Mouse (Mus musculus) layer of hippocampus, adult 8-10 months (tissue): Measurements from ENCODE around the gene Scfd2. TPM values are rescaled to one million over a fixed set of nuclear protein-coding genes. Genes with fewer than 3 reads are reported as not detected.

Source experiments
- DNase-seq, 2 experiments: peaks; one replicate each; pipeline ENCODE4 v3.0.0; 2022; ENCODE audit warnings: low spot score in 2 of 2
- total RNA-seq, 4 experiments: library from RNA; stranded (reverse); gene quantifications; 2 replicates each; pipeline ENCODE4 v1.2.4; 2022

Gene Scfd2
- total RNA-seq, 4 experiments from 2014 or later: 25.1 to 31.7 (median 28.8) TPM

DNA sequence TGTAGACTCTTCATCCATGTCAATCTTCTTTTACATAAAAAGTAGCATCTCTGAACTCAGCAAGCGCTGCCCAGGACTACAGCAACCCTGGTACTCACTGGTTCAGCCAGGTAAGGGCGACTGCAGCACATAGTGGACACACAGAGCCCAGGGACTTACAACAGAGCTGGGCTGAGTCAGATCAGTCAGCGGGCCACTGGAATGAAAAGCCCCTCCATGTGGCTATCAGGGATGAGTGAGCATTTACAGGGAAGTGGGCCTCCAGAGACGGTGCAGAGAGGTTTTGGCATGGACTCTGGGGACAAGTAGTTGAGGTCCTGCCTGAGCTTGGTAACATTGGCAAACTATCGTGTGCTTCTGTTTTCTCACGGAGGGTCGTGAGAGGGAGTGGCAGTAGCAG is 253.1 kb downstream of the Scfd2 start:
- DNase-seq: no peak

DNA sequence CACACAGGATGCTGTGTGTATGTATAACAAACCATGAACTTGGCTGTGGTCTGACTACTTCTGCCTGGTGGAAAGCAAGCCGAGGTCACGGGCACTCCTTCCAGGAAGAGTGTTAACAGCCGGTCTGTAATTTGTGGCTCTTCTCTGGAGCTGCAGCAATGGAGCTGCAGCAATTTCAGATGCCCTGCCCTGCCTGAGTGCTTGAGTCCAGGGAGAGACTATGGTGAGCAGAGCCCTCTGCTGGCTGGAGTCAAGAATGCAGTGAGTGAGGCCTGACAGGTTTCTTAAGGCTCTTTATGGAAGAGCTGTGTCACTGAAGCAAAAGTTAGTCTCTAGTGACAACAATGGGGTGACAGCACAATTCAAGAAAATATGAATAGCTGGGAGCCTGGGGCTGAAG is 253.8 kb downstream of the Scfd2 start:
- DNase-seq: peak; percentile 85 to 96

DNA sequence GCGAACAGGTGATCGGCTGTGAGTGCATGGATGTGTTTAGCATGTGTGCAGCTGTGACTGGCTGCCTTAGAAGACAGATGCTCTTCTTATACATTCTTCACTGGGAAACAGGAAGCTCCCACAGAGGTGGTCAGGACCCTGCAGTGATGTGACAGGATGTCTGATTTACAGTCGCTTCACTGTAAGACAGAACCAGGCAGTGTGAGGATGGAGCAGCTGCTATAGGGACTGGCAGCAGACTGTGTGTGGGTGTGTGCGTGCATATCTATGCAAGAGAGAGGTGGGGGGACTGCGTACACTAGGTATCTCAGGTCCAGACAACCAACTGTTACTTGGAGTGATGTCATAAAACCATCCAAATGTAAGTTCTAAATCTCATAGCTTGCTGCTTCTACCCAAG is 254.3 kb downstream of the Scfd2 start:
- peak; percentile 60 to 61 for DNase-seq

DNA sequence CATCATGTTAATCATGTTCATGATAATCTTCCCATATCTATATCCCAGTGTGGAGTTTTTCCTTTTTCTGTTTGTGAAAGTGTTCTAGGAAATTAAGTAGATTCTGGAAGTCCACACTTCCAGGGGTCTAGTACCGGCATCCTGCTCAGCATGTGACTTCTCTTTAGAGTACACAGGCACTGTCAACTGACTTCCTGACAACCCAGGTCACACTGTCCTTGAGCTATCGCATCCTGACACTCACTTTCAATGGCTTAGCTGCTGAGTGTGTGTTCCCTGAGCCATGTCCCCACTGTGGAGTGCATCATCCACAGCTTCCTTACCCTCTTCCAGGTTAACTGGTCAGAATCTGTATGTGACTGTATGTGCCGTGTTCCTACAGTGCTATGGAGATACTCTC is 258.2 kb downstream of the Scfd2 start:
- no peak for DNase-seq

DNA sequence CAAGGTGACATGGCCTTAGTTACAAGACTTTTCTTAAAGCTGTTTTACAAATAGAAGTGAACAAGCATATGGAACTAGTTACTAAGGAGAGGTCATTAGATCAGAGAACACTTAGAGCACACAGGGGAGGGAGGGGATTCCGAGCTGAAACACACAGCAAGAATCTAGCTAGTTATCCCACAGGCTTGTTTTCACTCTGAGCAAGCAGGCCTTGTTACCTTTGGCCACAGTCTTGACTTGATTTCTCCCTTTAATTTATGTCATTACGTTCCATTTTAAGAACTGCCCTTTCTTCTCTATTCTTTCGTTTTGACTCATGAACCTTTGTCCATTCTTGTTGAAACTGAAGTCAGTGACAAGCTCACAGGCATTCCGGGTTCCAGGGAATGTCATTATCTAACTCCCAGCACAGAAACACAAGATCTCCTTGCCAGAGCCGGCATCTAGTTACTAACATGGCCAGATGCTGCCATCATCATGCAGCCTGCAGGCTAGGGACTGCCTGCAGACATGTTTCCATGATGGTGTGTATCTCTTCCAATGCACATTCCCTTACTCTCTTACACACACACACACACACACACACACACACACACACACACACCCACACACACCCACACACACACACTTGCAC is 263.7 kb downstream of the Scfd2 start:
- DNase-seq: no peak

DNA sequence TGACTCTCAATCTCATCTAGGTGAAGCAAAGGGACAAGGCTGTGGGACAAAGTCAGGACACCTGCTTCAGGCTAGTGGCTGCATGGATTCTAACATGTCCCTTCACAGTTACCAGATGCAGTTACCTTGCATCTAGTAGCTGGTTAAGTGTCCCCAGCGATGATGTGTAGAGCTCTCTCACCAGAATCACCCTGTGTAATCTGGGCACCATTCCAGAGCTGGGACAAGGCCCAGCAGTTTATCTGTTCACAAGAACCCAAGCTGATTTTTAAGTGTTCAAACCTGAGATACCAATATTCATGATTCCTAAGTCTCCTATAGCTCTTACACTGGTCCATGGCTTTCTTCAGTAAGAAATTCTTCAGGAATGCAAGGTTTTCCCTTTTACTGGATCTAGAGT is 264.4 kb downstream of the Scfd2 start:
- no peak for DNase-seq

DNA sequence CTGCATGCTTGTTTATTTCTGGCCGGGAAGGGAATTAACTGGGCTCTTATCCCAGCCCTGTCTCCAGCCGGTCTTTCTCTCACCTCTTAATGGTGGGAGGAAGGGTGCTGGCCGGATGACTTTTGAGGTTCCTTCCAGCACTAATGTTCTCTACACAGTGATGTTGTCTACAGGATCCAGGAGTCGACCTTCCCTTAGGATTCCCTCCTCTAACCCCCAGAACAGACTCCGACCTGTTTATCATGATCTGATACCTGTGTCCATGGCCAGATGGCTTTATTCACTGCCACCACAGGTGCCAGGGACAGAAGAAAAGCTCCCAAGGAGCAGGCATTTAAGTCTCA is 265.1 kb downstream of the Scfd2 start:
- no peak for DNase-seq

DNA sequence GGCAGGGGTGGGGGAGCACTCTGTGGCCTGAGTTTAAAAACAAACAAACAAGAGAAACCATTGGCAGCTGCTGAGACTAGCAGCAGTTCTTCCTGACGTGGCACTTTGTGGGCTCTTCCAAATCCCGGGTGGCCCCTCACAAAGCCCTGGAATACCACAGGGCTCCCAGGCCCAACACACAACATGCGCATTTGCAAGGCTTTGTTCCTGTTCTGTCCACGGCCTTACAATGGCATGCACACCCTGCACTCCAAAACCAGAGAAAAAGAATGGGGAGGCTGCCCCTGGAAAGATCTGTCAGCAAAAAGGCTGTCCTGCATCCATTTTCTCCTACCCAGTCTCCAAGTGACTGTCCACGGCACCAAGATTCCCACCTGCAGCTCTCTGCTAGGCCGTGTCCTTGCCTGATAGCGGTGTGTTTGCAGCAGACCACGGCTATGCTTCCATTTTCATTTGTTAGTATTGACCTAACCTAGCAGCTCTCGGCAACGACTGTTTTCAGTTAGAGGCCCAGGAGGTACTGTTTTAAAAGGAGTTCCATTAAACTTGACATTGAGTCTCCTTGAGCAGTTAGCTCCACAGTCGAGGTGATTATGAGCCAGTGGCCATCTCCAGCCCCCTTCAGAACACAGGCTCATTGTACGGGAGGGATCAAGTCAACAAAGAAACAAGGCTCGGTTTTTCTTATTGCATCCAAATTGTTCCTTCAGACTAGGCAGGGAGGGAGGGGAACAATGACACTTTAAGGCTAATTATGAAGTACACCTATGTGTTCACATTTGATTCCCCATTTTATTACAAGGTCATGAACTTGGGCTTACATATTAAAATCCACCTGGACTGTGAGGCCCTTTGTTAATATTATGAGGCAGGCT is 265.7 kb downstream of the Scfd2 start:
- DNase-seq: no peak

DNA sequence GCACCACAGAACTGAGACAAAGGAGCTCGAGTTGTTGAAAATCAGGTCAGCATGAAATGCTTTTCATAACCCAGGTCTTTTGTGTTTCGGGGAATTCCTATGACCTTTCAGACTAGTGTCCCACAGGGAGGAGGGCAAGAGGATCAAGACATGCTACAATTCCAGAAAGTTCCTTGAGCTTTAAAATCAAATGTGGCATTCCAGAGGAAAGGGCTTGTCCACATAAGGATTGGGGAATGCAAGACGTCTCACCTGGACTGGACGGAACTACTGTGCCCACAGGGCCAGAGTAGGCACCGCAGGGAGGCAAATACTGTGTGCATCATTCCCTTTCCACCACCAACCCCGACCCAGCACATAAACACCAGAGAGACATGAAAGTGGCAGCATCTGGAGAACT is 266.4 kb downstream of the Scfd2 start:
- no peak for DNase-seq

DNA sequence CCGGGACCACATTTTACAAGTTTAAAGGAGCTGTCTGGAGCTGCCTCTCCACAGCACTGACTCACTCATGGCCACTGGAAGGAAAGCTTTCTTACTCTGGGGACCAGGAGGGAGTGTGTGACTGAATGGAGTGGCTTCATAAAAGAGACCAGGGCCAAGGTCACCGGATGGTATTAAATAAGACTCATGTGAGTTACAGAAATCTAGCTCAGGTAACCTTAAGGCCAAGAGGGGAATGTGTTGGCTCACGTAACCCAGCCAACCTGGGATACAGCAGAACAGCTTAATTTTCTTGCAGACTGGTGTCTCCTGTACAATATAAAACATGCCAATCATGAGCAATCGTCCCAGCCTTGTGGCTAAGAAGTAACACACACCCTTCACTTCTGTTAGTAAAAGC is 267.0 kb downstream of the Scfd2 start:
- no peak for DNase-seq

DNA sequence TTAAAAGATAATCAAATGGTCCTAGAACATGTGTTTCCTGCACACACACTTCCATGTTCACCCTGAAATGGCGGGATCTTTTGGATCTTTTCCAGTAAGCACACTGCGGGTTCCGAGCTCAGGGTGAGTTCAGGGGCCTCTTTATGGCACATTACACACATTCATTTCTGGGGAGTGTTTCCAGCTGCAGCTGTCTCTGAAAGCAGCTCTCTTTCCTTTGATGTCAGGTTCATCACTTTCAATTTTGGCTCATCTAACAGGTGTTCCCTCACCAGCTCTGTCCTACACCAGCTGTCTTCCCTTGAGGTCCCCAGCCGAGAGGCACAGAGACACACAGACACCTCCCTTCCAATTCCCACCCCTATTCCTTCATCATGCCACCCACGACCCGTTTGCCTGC is 270.5 kb downstream of the Scfd2 start:
- DNase-seq: no peak

DNA sequence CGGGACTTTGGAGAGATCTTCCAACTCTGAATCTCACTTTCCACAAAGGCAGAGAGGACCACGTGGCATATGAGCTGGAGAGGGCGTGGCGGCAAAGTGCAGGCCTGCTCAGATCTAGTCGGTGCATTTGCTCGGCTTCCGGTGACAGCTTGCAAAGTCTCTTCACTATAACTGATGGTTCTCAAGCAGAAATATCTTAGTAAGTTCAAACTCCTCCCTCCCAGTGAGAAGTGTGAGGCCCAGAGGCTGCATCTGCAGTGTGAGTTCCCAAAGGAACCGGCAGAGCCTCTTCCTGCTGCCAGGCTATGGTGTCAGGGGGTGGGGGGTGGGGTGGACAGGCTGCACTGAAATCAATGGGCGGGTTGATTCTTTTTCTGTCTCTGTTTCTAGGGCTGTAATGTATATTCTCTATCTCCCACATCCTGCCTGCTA is 271.2 kb downstream of the Scfd2 start:
- DNase-seq: no peak

DNA sequence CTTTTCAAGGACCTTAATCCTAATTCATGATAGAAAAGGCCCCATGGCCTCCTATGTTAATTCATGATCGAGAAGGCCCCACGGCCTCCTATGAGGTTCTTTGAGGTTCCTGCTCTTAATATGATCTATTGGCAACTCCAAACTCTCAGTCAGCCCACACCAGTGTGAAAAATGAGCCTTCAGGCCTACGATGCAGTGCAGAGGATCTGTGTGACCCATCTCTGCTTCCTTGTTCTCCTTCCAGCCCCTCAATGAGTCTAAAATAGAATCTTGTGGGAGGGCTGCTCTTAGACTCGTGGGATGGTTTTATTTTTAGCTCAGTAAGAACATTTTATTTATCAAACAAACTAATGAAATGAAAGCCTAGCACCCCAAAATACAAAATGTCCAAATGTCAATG is 274.9 kb downstream of the Scfd2 start:
- no peak for DNase-seq

DNA sequence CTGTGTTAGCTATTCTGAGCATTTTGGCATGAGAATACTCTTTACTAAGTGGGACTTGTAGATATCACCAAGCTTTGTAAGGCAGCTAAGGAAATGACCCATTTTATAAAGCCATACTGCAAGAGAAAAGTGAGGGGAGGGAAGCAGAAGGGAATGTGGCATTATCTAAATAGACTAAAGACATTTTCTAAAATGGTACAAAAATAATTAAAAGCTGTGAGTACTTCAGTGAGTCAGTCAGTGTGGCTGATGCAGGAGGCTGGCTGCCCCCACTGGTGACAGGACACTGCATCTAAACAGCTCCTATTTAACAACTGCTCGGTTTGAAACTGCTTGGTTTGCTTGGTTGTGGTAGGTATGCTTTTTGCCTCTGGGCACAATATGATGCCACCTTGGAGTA is 276.6 kb downstream of the Scfd2 start:
- DNase-seq: no peak

DNA sequence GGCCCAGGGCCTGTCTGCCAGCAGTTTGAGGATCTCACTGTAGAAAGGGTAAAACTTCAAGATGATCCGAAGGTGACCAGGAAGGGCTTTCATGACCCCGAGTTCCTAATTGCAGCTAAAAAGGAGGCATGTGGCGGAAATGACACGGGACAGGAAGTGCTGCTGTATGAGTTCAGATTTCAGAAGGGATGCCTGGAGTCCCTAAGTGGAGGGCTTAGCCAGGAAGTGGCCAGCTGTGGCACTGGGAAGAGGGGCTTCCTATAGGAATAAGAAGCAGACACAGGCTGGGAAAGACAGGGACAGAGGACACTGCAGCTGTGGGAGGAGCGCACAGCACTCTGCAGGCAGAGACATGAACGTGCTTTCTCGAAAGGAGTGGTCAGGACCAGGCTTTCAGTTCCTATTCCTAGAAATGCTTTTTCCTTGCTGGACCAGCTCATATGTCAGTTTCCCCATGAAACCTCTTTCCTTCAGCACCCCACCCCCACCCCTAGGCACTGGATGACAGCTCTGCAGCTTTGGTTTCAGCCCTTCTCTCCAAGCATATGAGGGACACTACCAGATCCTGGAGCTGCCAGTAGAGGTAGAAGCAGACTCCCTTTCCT is 277.7 kb downstream of the Scfd2 start:
- no peak for DNase-seq

DNA sequence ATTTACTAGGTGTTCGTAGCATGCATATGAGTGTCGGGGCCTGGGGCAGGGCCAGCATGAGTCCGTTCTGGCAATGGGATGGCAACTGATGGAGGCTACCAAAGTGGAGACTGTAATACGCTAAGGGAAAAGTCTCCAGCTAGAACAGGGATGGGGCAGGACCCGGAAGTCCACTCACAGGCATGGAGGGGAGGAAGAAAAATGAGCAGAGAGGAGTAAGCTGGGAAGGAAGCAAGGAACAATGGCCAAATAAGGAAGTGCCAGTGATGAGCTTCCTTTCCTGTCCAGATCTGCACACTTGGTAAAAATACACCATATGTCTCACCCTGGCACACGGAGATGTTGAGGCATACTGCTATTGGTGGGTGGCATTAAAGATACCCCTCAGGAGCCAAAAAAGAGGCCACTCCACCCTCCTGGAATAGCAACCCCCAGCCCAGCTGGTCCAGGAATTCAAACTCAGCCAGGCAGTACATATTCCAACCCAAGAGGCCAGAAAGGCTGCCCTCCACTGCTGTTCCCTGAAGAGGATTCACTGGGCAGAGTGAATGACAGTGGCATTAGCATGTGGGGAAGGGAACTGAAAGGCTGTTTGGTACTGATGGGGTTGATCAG is 278.8 kb downstream of the Scfd2 start:
- peak; percentile 74 to 75 for DNase-seq

DNA sequence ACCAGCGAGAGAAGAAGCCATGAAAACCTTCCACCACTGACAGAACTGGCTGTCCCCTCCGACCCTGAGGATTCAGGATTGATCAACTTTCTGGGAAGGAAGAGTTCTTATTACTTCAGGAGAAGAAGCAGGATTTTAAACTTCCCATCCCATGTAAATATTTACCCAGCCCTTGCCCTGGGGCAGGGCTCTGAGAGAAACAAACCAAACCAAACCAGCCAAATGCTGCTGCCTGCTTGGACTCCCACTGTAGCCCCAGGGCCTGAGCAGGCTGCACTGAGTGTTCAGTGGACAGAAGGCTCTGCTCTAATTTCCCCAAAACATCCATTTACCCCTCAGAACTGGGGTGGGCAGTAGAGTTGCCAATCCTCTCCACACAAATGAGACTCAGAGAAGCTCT is 280.6 kb downstream of the Scfd2 start:
- DNase-seq: no peak

DNA sequence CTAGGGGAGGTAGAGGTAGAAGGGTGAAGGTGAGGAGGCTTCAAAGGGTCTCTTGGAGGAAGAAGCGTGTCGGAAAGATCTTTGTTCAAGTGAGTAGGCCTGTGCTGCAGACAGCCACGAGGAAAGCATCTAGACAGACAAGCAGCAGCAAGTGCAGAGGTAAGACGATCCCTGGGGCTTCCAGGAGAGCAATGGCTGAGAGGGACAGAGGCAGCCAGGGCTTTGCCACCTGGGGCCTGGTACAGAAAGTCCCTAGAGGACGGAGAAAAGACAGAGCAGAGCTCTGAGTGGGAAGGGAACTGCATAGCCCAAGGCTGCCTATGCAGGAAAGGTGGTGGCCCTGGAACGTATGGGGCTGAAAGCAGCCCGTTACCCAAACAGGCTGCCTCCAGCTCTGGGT is 281.3 kb downstream of the Scfd2 start:
- DNase-seq: no peak

DNA sequence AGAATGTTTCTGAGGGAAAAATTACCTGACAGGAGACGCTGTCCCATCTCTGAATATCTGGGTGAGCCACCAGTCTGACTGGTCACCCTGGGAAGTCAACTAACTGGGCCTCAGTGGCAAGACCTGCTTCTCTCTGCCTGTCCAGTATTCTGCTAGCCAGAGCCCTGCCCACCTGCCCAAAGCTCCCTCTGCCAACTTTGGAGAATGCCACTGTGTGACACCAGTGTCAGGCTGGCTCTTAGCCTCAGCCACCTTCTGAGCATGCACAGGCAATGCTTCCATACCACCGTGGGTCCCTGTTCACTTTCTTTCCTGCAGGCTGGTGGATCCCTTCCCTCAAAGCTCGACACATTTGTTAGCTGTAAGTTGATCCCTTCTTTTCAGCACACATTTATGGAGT is 281.8 kb downstream of the Scfd2 start:
- DNase-seq: no peak

DNA sequence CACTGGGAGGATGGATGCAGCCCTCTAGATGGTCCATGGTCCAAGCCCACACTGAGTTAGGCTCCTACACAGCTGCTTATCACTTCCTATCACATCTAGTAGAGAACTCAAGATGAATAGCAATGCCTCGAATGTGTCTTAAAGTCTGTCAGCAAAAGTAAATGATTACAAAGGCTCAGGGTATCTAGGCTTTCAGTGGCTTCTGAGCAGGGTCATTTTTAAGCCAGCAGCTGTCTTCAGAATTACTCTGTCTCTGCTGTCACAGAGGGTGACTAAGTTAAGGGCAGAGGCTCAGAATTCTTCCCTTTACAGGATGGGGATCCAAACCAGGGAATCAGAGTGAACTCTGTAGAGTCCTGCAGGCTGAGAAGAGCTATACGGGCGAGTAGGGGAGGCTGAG is 284.6 kb downstream of the Scfd2 start:
- DNase-seq: no peak

DNA sequence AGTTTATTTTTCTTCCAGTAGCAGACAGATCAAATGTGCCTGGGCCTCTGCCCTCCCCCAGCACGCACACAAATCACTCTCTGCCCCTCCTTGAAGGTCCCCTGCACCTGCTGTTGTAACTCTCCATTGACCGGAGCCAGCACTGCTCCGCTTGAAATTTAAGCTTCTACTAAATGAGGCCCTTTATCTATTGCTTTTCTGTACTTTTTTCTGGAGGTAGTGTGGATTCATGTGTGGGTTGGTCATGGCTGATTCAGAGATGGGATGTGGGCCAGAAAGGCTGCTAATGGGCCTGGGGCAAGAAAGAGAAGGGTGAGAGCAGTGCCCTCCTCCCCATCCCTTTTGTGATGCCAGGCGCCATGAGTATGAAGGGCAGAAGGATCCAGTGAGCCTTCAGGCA is 285.1 kb downstream of the Scfd2 start:
- no peak for DNase-seq

DNA sequence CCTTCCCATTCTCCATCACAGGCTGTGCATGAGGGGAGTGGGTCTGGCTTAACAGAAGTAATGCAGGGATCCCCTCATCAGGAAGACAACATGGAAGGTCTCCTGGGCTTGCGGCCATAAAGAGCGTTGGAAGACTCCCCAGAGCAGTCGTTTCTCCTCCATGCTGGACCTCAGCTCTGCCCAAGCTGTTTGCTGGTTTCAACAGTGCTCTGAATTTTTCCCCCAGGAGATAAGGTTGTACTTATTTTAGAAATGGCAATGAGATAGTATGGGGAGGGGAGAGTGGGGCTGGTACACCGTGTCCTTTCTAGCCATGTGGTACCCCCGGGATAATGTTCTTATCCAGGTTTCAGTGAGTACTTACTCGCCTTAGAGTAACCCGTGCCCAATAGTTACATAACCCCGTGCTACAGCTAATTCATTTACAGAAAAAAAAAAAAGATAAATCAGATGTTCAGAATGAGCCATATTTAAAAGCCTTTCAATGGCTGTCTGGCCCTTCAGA is 285.9 kb downstream of the Scfd2 start:
- no peak for DNase-seq
